Mouse (Mus musculus): Measurements from ENCODE around the gene 2510009E07Rik. TPM values are rescaled to one million over a fixed set of nuclear protein-coding genes. Genes with fewer than 3 reads are reported as not detected.
"Not testable (repeated sequence)": the region's sequence is repeated elsewhere in the genome, so short reads cannot be mapped to it uniquely, and the experiment has no call there.

Gene 2510009E07Rik
- total RNA-seq, 2 experiments from 2014 or later: 1.7 TPM; not detected in 1

GRCm38 (mm10) chr16:21689141-21689540, 5.3 kb downstream of the 2510009E07Rik start:
- no peak for ATAC-seq (replicated peaks; ENCODE audit: low FRiP score, poor library complexity, severe bottlenecking)

GRCm38 (mm10) chr16:21687406-21687805, 7.1 kb downstream of the 2510009E07Rik start:
- no peak for ATAC-seq (replicated peaks; ENCODE audit: low FRiP score, poor library complexity, severe bottlenecking)

DNA sequence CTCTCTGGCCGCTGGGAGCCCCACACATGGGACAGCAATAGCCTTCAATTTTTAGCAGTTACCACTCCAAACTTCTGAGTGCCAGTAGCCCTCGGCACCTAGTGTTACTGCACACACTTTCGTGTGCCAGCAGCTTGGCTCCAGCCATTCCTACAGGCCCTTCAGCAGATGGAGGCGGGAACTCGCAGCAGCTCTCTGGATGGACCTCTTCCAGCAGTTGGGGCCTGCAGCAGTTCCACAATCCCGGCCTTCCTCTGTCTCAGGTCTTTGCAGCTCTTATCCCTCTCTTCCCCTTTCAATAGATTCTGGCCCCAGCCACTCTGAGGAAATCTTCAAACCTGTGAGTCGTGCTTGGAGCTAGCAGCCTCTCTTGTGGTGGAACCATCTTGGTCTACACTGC, 17.7 kb downstream of the 2510009E07Rik start:
- no peak for ATAC-seq (replicated peaks; ENCODE audit: low FRiP score, poor library complexity, severe bottlenecking)

- not testable (repeated sequence) for ATAC-seq (replicated peaks; ENCODE audit: low FRiP score, poor library complexity, severe bottlenecking)
Measured at GRCm38 (mm10) chr16:21673651-21674050, 20.8 kb downstream of the 2510009E07Rik start.

GRCm38 (mm10) chr16:21673046-21673445, 21.4 kb downstream of the 2510009E07Rik start:
- not testable (repeated sequence) for ATAC-seq (replicated peaks; ENCODE audit: low FRiP score, poor library complexity, severe bottlenecking)

DNA sequence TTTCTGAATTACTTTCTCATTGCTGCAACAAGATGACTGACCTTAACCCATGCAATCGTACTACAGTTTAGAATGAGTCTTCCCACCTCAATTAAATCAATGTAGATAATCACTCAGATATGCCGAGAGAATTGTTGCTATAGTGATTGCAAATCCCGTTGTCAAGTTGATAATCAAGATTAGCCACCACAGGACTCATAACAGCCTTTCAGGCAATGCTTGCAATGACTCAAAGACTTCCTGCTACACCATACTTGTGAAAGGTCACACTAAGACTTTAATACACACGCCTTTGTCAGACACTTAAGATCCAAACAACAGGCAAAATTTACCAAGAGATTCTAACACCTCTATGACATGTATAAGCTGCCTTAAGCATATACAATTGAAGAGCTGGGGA, 22.6 kb downstream of the 2510009E07Rik start:
- ATAC-seq (replicated peaks; ENCODE audit: low FRiP score, poor library complexity, severe bottlenecking): no peak

GRCm38 (mm10) chr16:21665423-21665986, 29.0 kb downstream of the 2510009E07Rik start:
- no peak for ATAC-seq (replicated peaks; ENCODE audit: low FRiP score, poor library complexity, severe bottlenecking)

- ATAC-seq (replicated peaks; ENCODE audit: low FRiP score, poor library complexity, severe bottlenecking): no peak
Measured at GRCm38 (mm10) chr16:21664633-21665363, 29.7 kb downstream of the 2510009E07Rik start.

DNA sequence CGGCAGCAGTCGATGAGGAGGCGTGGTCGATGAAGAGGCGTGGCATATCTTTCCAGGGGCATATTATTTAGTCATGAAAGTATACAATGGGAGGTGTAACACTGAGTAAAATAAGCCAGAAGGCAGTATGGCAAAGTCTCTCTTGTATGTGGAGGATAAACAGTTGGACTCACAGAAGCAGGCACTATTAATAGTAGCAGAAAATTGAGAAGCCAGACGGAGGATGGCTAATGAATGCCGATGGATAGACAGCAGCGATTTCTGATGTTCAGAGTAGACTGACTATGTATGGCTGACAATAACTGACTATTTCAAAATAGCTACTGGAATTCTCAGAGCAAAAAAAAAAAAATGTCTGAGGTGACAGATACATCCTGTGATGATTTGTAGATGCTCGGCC, 38.5 kb downstream of the 2510009E07Rik start:
- ATAC-seq (replicated peaks; ENCODE audit: low FRiP score, poor library complexity, severe bottlenecking): no peak

- ATAC-seq (replicated peaks; ENCODE audit: low FRiP score, poor library complexity, severe bottlenecking): no peak
Measured at GRCm38 (mm10) chr16:21655291-21655690, 39.2 kb downstream of the 2510009E07Rik start.

- no peak for ATAC-seq (replicated peaks; ENCODE audit: low FRiP score, poor library complexity, severe bottlenecking)
Measured at GRCm38 (mm10) chr16:21654384-21654783, 40.1 kb downstream of the 2510009E07Rik start.

DNA sequence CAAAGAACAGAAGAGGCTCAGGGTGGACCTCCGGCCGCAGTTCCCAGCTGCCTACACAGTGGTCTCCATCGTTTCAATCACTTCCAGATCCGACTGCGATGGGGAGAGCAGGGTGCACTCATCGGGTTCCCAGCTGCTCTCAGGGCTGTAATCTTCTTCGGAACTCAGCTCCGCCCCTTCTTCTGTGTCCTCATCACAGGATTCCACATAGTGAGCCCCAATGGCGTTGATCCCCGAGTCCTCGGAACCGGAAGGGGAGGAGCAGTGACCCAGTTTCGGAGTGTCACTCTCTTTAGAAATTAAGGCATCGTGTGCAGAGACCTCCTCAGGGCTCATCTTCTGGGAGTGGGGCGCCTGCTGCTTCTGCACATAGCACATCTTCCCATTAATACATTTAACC, 41.3 kb downstream of the 2510009E07Rik start:
- ATAC-seq (replicated peaks; ENCODE audit: low FRiP score, poor library complexity, severe bottlenecking): no peak

DNA sequence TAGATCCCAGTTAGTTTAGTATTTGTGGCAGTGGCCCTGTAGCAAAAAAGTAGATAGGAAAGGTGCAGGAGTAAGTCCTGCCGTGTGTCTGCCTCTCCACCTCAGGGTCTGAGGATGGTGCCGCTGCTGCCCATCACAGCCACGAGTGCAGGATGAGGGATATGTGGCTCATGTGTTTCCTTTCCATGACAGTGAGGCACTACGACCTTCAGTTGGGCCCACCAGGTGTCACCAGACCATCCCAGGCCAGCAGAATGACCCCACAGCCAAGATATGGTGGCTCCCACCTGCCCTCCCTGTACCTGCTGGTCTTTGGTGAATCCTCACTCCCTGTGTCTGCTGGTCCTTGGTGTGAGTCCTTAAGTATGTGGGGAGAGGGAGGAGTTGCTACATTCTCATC, 43.3 kb downstream of the 2510009E07Rik start:
- ATAC-seq (replicated peaks; ENCODE audit: low FRiP score, poor library complexity, severe bottlenecking): no peak

- ATAC-seq (replicated peaks; ENCODE audit: low FRiP score, poor library complexity, severe bottlenecking): no peak
Measured at GRCm38 (mm10) chr16:21650289-21650688, 44.2 kb downstream of the 2510009E07Rik start.

DNA sequence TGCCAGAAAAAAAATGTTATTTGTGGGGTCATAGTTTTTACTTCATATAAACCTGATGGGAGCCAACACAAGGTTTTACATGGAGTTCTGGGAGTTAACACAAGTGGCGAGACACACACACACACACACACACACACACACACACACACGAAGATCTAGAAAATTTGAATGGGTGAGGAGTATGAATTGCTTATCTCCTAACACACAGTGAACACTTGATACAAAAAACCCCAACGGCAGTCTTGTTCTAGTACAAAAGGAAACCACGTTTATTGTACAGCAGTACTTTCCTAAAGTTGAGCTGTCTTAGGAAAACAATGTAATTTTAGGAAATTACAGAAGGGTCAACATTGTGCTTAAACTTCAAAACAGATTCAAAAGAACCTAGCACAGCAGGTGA, 45.7 kb downstream of the 2510009E07Rik start:
- no peak for ATAC-seq (replicated peaks; ENCODE audit: low FRiP score, poor library complexity, severe bottlenecking)

DNA sequence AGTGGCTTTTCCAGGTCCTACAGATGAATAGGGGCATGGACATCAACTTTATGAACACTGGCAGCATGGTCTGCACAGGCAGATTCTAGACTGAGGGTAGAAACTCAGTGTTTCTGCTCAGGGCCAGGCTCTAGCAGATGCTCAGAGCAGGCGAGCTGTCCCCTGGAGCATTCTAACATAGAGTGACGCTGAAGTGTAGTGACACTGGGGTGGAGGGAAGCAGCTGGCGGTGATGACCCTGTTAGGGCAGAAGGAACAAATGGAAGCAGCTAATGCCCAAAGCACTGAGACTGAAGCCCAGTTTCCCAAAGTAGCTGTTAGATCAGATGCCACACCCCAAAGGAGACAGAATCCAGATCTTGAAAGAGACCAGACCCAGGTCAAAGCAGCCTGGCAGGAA, 48.0 kb downstream of the 2510009E07Rik start:
- no peak for ATAC-seq (replicated peaks; ENCODE audit: low FRiP score, poor library complexity, severe bottlenecking)

DNA sequence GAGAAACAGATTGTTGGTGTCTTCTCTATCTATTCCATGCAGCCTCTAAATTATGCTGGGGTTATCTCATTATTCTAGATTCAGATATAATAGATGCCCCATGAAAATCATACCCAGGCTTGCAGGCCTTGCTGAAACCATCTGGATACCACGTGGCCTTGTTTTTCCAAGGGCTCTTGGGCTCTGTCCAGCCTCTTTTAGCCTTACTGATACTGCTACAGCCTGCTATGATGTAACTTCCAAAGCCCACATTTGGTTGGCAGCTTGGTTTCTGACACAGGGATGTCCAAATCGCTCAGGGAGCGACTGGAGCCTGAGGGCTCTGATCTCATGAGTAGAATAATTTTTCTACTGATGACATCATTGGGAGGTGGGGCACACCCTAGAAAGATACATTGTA, 48.5 kb downstream of the 2510009E07Rik start:
- no peak for ATAC-seq (replicated peaks; ENCODE audit: low FRiP score, poor library complexity, severe bottlenecking)

DNA sequence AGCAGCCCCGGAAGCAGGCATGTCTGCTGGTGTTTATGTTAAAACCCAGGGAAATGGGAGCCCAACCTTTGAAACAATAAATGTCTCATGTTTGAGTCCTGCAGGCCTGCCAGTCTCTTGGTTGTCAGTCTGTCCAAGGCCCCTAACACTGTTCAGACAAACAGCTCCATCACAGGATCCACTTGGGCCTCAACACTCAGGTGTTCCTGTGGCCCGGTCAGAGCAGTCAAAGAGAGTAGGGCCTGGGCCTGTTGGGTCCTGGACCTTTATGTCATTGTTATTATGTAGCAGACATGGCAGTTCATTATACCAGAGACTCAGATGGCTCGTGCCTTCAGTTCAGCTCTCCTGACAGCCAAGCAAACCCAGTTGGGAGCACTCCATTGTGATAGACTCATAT, 49.9 kb downstream of the 2510009E07Rik start:
- ATAC-seq (replicated peaks; ENCODE audit: low FRiP score, poor library complexity, severe bottlenecking): no peak

DNA sequence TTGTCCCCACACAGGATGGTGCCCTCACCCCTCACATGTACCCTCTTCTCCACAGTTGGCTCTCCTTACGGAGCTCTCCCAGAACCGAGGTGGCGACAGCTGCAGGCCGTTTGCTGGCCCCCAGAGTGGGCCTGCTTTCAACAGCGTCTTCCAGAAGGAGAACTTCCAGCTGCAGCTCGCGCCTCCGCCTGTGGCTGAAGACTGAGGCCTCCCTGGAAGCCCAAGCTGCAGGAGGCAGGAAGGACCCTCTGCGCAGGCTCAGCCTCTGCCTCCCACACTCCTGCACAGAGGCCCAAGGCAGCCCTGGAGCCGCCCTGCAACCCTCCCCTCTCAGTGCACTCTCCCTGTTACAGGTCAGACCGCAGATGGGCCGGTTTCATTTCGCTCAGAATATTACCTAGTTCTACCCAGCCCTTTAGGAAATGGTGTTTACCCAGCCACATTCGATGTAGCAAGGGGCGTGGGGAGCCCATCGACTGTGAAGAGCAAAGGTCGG, 50.4 kb downstream of the 2510009E07Rik start:
- no peak for ATAC-seq (replicated peaks; ENCODE audit: low FRiP score, poor library complexity, severe bottlenecking)

DNA sequence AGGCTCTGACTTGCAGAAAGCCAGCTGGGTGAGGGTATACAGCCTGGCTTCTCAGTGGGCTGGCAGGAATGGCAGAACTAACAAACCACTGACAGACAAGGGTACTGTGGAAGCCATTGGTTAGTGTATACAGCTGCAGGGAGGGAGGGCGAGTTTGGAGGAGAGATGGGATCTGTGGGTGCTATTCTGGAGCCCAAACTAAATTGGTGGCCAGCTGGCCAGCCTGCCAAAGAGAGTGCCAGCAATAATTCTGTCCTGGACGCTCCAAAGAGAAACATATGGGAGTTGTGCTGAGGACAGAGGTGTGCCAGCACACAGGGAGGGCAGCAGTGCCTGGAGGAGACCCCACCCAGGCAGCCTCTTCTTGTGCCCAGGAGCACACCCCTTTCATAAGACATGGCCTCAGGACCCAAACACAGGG, 50.8 kb downstream of the 2510009E07Rik start:
- no peak for ATAC-seq (replicated peaks; ENCODE audit: low FRiP score, poor library complexity, severe bottlenecking)

DNA sequence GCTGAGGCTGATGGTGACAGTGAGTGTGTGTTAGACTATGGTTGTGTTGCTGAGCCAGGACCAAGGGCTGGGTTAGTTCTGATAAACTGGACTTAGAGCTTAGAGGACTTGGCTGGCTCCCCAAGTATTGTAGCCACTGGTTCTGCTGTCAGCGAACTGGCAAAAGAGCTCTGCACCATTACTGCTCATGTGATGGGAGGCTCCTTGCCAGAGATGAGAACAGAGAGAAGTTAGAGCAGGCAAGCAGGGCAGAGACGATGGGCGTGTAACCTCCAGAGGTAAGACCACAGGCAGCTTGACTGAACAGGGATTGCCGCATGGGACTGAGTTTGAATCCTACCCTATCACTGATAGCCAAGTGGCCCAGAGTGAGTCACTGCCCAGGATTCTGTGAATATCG, 51.6 kb downstream of the 2510009E07Rik start:
- ATAC-seq (replicated peaks; ENCODE audit: low FRiP score, poor library complexity, severe bottlenecking): no peak
